Mouse (Mus musculus) hindbrain, postnatal 0 days (tissue): Measurements from ENCODE around the gene Pi4k2a. TPM values are rescaled to one million over a fixed set of nuclear protein-coding genes. Genes with fewer than 3 reads are reported as not detected.

Source experiments
- ATAC-seq: fragments of 200-750 bp; cut with Nextera tagmentation; 2 replicates; pipeline ENCODE4 v1.8.0; 2017; ENCODE audit warnings: mild to moderate bottlenecking, moderate TSS enrichment, moderate library complexity
- DNase-seq: peaks from one replicate; pipeline ENCODE4 v3.0.0-alpha.2; 2015; ENCODE audit warnings: low spot score
- H3K27ac ChIP-seq: fragments of 300-500 bp; sonication (generic); 2 replicates; pipeline ENCODE4 v1.5.1; 2014; ENCODE audit warnings: mild to moderate bottlenecking
- H3K27me3 ChIP-seq: fragments of 300-500 bp; sonication (generic); 2 replicates; pipeline ENCODE4 v1.6.1; 2014; ENCODE audit warnings: low read length, mixed read lengths; ENCODE audit not compliant: insufficient read depth
- H3K36me3 ChIP-seq: fragments of 300-500 bp; sonication (generic); 2 replicates; pipeline ENCODE4 v1.6.1; 2014; ENCODE audit warnings: low read length, mixed read lengths; ENCODE audit not compliant: insufficient read depth
- H3K4me1 ChIP-seq: fragments of 300-500 bp; sonication (generic); 2 replicates; pipeline ENCODE4 v1.6.1; 2014; ENCODE audit warnings: antibody characterized with exemption, low read length, mixed read lengths; ENCODE audit not compliant: insufficient read depth
- H3K4me2 ChIP-seq: fragments of 300-500 bp; sonication (generic); 2 replicates; pipeline ENCODE4 v1.6.1; 2014; ENCODE audit warnings: low read depth, mild to moderate bottlenecking, low read length, moderate library complexity, mixed read lengths
- H3K4me3 ChIP-seq: fragments of 300-500 bp; sonication (generic); 2 replicates; pipeline ENCODE4 v1.5.1; 2014; ENCODE audit warnings: low read length
- H3K9ac ChIP-seq: fragments of 300-500 bp; sonication (generic); replicated peaks from 2 replicates; pipeline ENCODE4 v1.6.1; 2014; ENCODE audit warnings: mild to moderate bottlenecking, low read length, moderate library complexity, mixed read lengths
- H3K9me3 ChIP-seq: fragments of 300-500 bp; sonication (generic); 2 replicates; pipeline ENCODE4 v1.6.1; 2016; ENCODE audit warnings: low read length, mixed read lengths
- CTCF ChIP-seq: IDR thresholded peaks from 2 replicates; pipeline ENCODE4 v1.5.1; 2016; ENCODE audit warnings: antibody characterized with exemption, control low read depth, low read depth
- WGBS: fragments of 180-500 bp; shearing (Covaris S2); extraction: QIAGEN DNeasy Blood & Tissue Kit; methylation state at CpG from one replicate; pipeline ENCODE4 v1.1.7; 2014; 5-methylcytosine and 5-hydroxymethylcytosine counted together
- polyA plus RNA-seq: library from polyadenylated mRNA; unstranded; fragments of >200 nt; fragmentation: Nextera tagmentation; extraction: Ambion mirVana; gene quantifications from 2 replicates; pipeline ENCODE4 v1.2.1, GENCODE M21; 2015
- total RNA-seq: library from RNA; depleted of rRNA; stranded (reverse); fragments of >200 nt; gene quantifications from 2 replicates; pipeline ENCODE4 v1.2.3, GENCODE M21; 2014

Pi4k2a gene
- total and polyA plus RNA-seq, 2 experiments from 2014 or later, result 21.7 to 36.4 TPM

DNA sequence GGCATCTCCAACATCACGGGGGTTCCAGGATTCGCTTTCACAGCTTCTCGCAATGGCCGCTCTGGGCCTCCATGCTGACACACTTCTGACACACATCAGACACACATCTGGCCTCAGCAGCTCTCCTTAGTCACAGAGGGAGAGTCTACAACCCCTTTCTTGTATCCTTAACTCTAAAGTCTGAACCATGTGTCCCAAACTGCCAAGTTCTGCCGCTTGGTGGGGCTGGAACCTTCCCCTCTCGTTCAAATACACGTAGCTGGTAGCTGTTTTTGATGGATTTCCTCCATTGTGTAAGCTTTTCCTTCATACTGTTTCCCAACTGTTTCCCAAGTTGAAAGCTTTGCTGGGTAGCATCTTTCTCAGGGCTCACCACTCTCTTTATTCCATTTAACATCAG lies 19.0 kb upstream of the Pi4k2a start:
- Histone ChIP-seq H3K4me3 (no peak overlapping the region), H3K36me3 (peaks cover 18% of the 10 kb centered on the region), H3K9ac (no peak overlapping the region), H3K4me1 (no peaks in the 10 kb centered on the region), H3K27ac (no peak overlapping the region), H3K27me3 (no peaks in the 10 kb centered on the region), H3K4me2 (no peak overlapping the region), H3K9me3 (no peaks in the 10 kb centered on the region)
- no peak for ATAC-seq
- 72% methylated on average over 7 of the region's 7 CpGs for WGBS
- peak; percentile 29; the same call in 1 of the 2 replicates for TF ChIP-seq CTCF
- DNase-seq, result no peak

- Histone ChIP-seq H3K9me3 (no peaks in the 10 kb centered on the region), H3K4me2 (no peak overlapping the region), H3K27me3 (no peaks in the 10 kb centered on the region), H3K4me3 (no peak overlapping the region), H3K9ac (no peak overlapping the region), H3K36me3 (peaks cover 21% of the 10 kb centered on the region), H3K4me1 (no peaks in the 10 kb centered on the region), H3K27ac (no peak overlapping the region)
- ATAC-seq (no peak), DNase-seq (no peak)
- no peak for TF ChIP-seq CTCF
- 81% methylated on average over 15 of the region's 15 CpGs for WGBS
These were observed 18.2 kb upstream of the Pi4k2a start for GRCm38 (mm10) chr19:42071886-42072608.

- Histone ChIP-seq H3K4me1 (no peaks in the 10 kb centered on the region), H3K9ac (no peak overlapping the region), H3K36me3 (peaks cover 21% of the 10 kb centered on the region), H3K4me3 (no peak overlapping the region), H3K9me3 (no peaks in the 10 kb centered on the region), H3K4me2 (no peak overlapping the region), H3K27me3 (no peaks in the 10 kb centered on the region), H3K27ac (no peak overlapping the region)
- DNase-seq (peak; percentile 24), ATAC-seq (no peak)
- WGBS, result 79% methylated on average over 7 of the region's 7 CpGs
- peak; percentile 32; the same call in 1 of the 2 replicates for TF ChIP-seq CTCF
These were observed 17.5 kb upstream of the Pi4k2a start for GRCm38 (mm10) chr19:42072802-42073201.

DNA sequence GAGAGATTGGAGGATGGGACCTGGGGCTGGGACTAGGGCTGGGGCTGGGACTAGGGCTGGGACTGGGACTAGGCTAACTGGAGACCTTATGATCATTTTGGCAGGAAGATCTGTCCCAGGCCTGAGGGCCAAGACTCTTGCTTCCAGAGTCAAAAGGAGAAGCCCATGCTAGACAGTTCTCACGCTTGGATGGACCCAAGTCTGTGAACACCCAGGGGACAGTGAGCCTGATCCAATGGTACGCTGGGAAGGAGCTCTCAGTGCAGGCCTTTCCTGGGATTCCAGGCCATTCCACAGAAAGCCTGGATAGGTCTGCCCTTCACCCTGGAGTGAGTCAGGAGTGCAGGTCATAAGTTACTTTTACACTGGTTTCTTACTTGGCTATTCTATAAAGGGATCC lies 15.2 kb upstream of the Pi4k2a start:
- no peak overlapping the region for H3K4me2 ChIP-seq
- no peak overlapping the region for H3K9ac ChIP-seq
- TF ChIP-seq CTCF, result no peak
- H3K27me3 ChIP-seq, result no peaks in the 10 kb centered on the region
- H3K36me3 ChIP-seq, result peaks cover 26% of the 10 kb centered on the region
- DNase-seq, result no peak
- no peaks in the 10 kb centered on the region for H3K9me3 ChIP-seq
- no peak overlapping the region for H3K27ac ChIP-seq
- ATAC-seq, result no peak
- 87% methylated on average over 2 of the region's 2 CpGs for WGBS
- no peak overlapping the region for H3K4me3 ChIP-seq
- no peaks in the 10 kb centered on the region for H3K4me1 ChIP-seq

GRCm38 (mm10) chr19:42075992-42076391 lies 14.3 kb upstream of the Pi4k2a start:
- no peak overlapping the region for H3K9ac ChIP-seq
- no peaks in the 10 kb centered on the region for H3K9me3 ChIP-seq
- H3K27me3 ChIP-seq, result no peaks in the 10 kb centered on the region
- no peak for DNase-seq
- no peaks in the 10 kb centered on the region for H3K4me1 ChIP-seq
- 85% methylated on average over 16 of the region's 16 CpGs for WGBS
- no peak overlapping the region for H3K4me3 ChIP-seq
- no peak for TF ChIP-seq CTCF
- no peak overlapping the region for H3K27ac ChIP-seq
- H3K4me2 ChIP-seq, result no peak overlapping the region
- ATAC-seq, result no peak
- H3K36me3 ChIP-seq, result peaks cover 26% of the 10 kb centered on the region

GRCm38 (mm10) chr19:42078566-42078965 lies 11.7 kb upstream of the Pi4k2a start:
- 88% methylated on average over 8 of the region's 8 CpGs for WGBS
- Histone ChIP-seq H3K36me3 (peaks cover 26% of the 10 kb centered on the region), H3K27me3 (no peaks in the 10 kb centered on the region), H3K4me3 (no peak overlapping the region), H3K9ac (no peak overlapping the region), H3K9me3 (no peaks in the 10 kb centered on the region), H3K4me1 (no peaks in the 10 kb centered on the region), H3K4me2 (no peak overlapping the region), H3K27ac (no peak overlapping the region)
- no peak for ATAC-seq
- no peak for TF ChIP-seq CTCF
- no peak for DNase-seq

DNA sequence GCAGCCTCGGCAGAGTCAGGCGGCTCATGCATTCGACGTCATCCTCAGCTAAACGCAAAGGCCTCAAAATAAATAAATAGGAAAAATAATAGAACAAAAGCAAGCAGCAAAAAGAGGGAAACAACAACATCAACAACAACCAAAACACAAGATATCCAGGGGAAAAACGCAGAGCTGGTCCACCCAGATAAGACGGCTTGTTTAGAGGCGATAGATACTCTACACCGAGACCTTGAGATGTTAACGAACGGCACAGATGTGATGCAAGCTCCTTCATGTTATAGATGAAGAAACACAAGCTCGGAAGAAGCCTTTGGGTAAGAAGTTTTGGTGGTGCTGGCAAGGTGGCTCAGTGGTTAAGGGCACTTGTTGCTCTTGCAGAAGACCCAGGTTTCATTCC lies 11.3 kb upstream of the Pi4k2a start:
- 96% methylated on average over 12 of the region's 12 CpGs for WGBS
- peaks cover 26% of the 10 kb centered on the region for H3K36me3 ChIP-seq
- no peak overlapping the region for H3K4me2 ChIP-seq
- no peaks in the 10 kb centered on the region for H3K9me3 ChIP-seq
- H3K4me3 ChIP-seq, result no peak overlapping the region
- DNase-seq (no peak), ATAC-seq (no peak)
- no peaks in the 10 kb centered on the region for H3K27me3 ChIP-seq
- H3K4me1 ChIP-seq, result no peaks in the 10 kb centered on the region
- no peak for TF ChIP-seq CTCF
- H3K9ac ChIP-seq, result no peak overlapping the region
- no peak overlapping the region for H3K27ac ChIP-seq
